Mouse (Mus musculus) cerebellum, adult 2 months (tissue): ENCODE results near the gene Sass6. TPM values are rescaled to one million over a fixed set of nuclear protein-coding genes. Genes with fewer than 3 reads are reported as not detected.
A peak's percentile ranks its signal among the peaks of the same experiment; 100 is the strongest.
"Not testable (repeated sequence)": the region's sequence is repeated elsewhere in the genome, so short reads cannot be mapped to it uniquely, and the experiment has no call there.

Experiments used
- DNase-seq, 2 experiments: peaks; one replicate each; pipeline ENCODE4 v3.0.0; 2021
- H3K27ac ChIP-seq: fragments of 200-500 bp; 2 replicates; pipeline ENCODE4 v1.5.1; 2012; ENCODE audit warnings: low read length, control low read depth, inconsistent platforms; ENCODE audit not compliant: insufficient read depth
- H3K27me3 ChIP-seq: fragments of 200-500 bp; 2 replicates; pipeline ENCODE4 v1.6.1; 2012; ENCODE audit warnings: inconsistent platforms, mild to moderate bottlenecking, low read length, moderate library complexity; ENCODE audit not compliant: control insufficient read depth, insufficient read depth
- H3K4me1 ChIP-seq: fragments of 200-500 bp; 2 replicates; pipeline ENCODE4 v1.6.1; 2011; ENCODE audit warnings: low read length; ENCODE audit not compliant: control insufficient read depth, insufficient read depth
- H3K4me3 ChIP-seq: fragments of 200-500 bp; replicated peaks from 2 replicates; pipeline ENCODE3; 2011; ENCODE audit warnings: mild to moderate bottlenecking, low read depth, low read length, control low read depth; ENCODE audit not compliant: insufficient read depth
- CTCF ChIP-seq: fragments of 200-500 bp; IDR thresholded peaks from 2 replicates; pipeline ENCODE4 v1.5.1; 2011; ENCODE audit warnings: low read depth, mild to moderate bottlenecking, control low read depth, low read length, moderate library complexity, borderline replicate concordance; ENCODE audit not compliant: insufficient read depth
- POLR2A ChIP-seq: fragments of 200-500 bp; IDR thresholded peaks from 2 replicates; pipeline ENCODE4 v1.6.1; 2011; ENCODE audit warnings: low read length, control low read depth, borderline replicate concordance; ENCODE audit not compliant: insufficient read depth
- WGBS: fragments of 180-500 bp; shearing (Covaris S2); methylation state at CpG from one replicate; pipeline ENCODE4 v1.1.7; 2018; 5-methylcytosine and 5-hydroxymethylcytosine counted together
- polyA plus RNA-seq: library from polyadenylated mRNA; depleted of rRNA; stranded (reverse); fragments of >200 nt; gene quantifications from 2 replicates; pipeline ENCODE4 v1.2.3, GENCODE M21; 2012

Gene Sass6
- polyA plus RNA-seq, 1 experiment, result 8.6 TPM

GRCm38 (mm10) chr3:116650698-116651097 is 55.9 kb downstream of the Sass6 start:
- H3K27ac ChIP-seq, result no peak overlapping the region
- 96% methylated on average over 9 of the region's 9 CpGs for WGBS
- DNase-seq, result no peak

GRCm38 (mm10) chr3:116652033-116652446 is 57.3 kb downstream of the Sass6 start:
- DNase-seq, result no peak
- H3K4me3 ChIP-seq, result no peak overlapping the region
- TF ChIP-seq POLR2A, result no peak
- WGBS, result 15% methylated on average over 3 of the region's 3 CpGs
- no peaks in the 10 kb centered on the region for H3K27me3 ChIP-seq
- H3K4me1 ChIP-seq, result peaks cover 2% of the 10 kb centered on the region; the same call in 1 of the 2 replicates
- H3K27ac ChIP-seq, result no peak overlapping the region; the same call in 1 of the 2 replicates

More at GRCm38 (mm10) chr3:116650698-116651097, 55.9 kb downstream of the Sass6 start:
- Histone ChIP-seq H3K27me3 (no peaks in the 10 kb centered on the region), H3K4me1 (peaks cover 2% of the 10 kb centered on the region; the same call in 1 of the 2 replicates), H3K4me3 (no peak overlapping the region)
- TF ChIP-seq CTCF (no peak), POLR2A (no peak)

- WGBS, result 45% methylated on average over 5 of the region's 5 CpGs
- H3K27ac ChIP-seq, result no peak overlapping the region
- DNase-seq, result no peak
Observed at GRCm38 (mm10) chr3:116653278-116653945, 58.6 kb downstream of the Sass6 start.

GRCm38 (mm10) chr3:116654051-116654450 is 59.3 kb downstream of the Sass6 start:
- H3K27me3 ChIP-seq, H3K27ac ChIP-seq, DNase-seq, H3K4me3 ChIP-seq, H3K4me1 ChIP-seq: not testable (repeated sequence)
- WGBS, result 94% methylated on average over 11 of the region's 11 CpGs

More at GRCm38 (mm10) chr3:116653278-116653945, 58.6 kb downstream of the Sass6 start:
- TF ChIP-seq POLR2A (no peak), CTCF (no peak)
- Histone ChIP-seq H3K27me3 (no peaks in the 10 kb centered on the region), H3K4me3 (no peak overlapping the region), H3K4me1 (peaks cover 5% of the 10 kb centered on the region; the same call in 1 of the 2 replicates)

GRCm38 (mm10) chr3:116656184-116656965 is 61.6 kb downstream of the Sass6 start:
- 62% methylated on average over 7 of the region's 7 CpGs for WGBS
- Histone ChIP-seq H3K4me3 (no peak overlapping the region), H3K27me3 (no peaks in the 10 kb centered on the region), H3K27ac (no peak overlapping the region), H3K4me1 (peaks cover 14% of the 10 kb centered on the region)
- no peak for DNase-seq
- TF ChIP-seq POLR2A, result no peak

DNA sequence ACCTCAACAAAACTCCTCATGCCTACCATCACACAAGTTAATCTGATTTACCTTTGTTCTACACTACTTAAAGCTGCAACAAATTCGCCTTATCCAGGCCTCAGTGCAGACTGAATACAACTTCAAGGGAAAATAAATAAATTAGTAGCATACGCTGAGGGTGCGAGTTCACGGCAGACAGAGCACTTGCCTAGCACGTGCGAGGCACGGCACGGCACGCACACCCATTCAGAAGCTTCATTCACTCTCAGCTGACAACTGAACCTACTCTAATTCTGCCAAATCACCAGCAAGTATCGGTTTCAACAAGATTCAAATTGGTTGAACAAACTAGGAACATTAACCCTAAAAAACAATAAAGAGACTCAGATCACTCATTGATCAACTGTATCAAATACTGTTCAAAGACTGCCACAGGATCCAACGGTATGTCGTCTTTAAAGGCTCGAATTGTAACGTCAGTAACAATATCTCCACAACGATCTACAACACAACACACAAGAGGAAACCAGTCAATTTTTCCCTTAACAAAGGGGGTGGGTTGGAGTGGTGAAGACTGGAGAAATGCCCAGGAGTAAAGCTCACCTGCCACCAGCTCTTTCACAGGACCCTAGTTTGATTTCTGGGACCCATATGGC is 64.3 kb downstream of the Sass6 start:
- no peak for DNase-seq
- TF ChIP-seq POLR2A, result no peak
- TF ChIP-seq CTCF, result no peak
- Histone ChIP-seq H3K4me1 (peaks cover 11% of the 10 kb centered on the region), H3K27ac (no peak overlapping the region), H3K4me3 (no peak overlapping the region), H3K27me3 (no peaks in the 10 kb centered on the region)
- WGBS, result 80% methylated on average over 15 of the region's 15 CpGs

DNA sequence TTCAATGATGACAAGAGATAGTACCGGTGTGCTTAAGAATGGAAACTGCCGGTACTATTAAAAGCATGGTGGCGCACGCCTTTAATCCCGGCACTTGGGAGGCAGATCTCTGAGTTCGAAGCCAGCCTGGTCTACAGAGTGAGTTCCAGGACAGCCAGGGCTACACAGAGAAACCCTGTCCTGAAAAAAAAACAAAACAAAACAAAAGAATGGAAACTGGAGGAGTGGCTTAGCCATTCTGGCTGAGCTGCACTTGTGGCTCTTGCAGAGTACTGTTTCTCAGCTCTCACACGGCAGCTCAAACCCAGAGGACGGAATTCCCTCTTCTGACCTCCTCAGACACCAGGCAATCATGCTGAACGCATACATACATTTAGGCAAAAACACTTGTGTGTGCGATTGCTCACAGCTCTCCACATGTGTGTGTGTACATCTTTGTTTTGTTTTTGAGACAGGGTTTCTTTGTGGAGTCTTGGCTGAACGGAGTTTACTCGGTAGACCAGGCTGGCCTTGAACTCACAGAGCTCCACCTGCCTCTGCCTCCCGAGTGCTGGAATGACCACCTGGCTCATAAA is 65.2 kb downstream of the Sass6 start:
- no peaks in the 10 kb centered on the region for H3K27me3 ChIP-seq
- 78% methylated on average over 13 of the region's 13 CpGs for WGBS
- TF ChIP-seq CTCF (no peak), POLR2A (no peak)
- no peak for DNase-seq
- H3K27ac ChIP-seq, result no peak overlapping the region
- no peak overlapping the region for H3K4me3 ChIP-seq
- H3K4me1 ChIP-seq, result peaks cover 11% of the 10 kb centered on the region

DNA sequence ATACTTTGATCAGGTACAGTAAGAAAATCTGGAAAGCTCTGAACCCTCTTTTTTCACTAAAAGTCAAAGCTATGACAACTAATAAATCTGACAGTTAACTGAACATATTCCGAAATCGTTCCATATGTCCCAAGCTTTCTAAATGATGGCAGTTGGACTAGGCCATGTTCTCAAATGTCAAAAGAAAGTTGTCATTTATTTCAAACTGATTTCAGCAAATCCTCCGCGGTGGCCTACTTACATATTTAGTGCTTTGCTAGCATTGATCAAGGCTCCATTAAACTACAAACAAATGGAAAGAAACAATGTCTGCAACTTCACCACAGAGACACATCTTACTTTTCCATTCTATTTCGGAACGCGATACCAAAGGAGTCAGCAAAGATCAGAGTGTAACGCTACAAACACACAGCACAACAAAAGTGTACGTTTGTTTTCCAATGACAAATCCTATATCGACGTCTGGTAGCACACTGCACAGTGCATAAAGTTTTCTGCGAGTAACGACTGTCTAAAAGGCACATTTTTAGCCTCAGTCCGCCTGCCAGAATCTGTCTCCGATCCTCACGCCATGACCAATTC is 66.6 kb downstream of the Sass6 start:
- peaks cover 11% of the 10 kb centered on the region for H3K4me1 ChIP-seq

More for the DNA sequence above, 66.6 kb downstream of the Sass6 start:
- no peaks in the 10 kb centered on the region for H3K27me3 ChIP-seq
- WGBS, result 1% methylated on average over 16 of the region's 16 CpGs
- peak overlapping the region; percentile 25 for H3K27ac ChIP-seq
- TF ChIP-seq CTCF, result no peak
- no peak for TF ChIP-seq POLR2A
- peak overlapping the region; percentile 64 for H3K4me3 ChIP-seq
- DNase-seq, result no peak
